Mouse (Mus musculus): ENCODE data around the gene Tiprl.

Tiprl gene

DNA sequence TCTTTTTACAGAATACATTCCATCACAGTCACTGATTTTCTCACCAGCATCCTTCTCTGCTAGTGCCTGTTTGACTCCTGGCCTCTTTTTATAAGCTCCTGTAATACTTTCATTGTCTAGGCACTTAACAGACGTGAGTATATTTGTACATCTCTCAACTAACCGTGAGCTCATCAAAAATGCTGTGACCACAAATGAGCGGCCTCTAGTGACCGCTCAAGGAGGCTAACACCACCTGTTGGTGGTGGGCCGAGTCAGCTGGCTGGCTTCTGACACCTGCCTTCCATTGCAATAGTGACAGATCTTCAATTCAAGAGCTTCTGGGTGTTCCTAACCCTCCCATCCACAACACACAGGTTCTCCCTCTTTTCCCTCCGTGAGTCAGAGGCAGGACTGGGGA is 53.4 kb downstream of the Tiprl start:
- in situ Hi-C loops (cut with MboI; ENCODE audit: low sequenced_read_pairs) = no loop called here

DNA sequence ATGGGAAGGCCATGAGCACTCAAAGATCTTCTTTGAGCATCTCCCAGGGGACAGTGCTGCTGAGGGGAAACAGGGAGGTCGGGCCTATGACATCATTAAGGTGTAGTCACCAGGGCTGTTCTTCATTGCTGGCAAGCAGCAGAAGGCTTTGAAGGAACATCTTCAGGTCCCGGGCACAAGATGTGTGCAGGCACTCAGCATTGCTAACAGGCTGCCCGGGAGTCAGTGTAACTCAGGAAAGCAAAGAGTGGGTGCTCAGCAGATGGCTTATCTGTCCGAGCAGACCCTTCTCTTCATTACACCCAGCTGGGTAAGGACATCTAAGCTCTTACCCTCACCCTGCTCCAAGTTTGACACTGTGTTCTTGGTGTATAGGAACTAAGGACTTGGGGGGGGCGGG is 57.5 kb downstream of the Tiprl start:
- in situ Hi-C loops (cut with MboI; ENCODE audit: low sequenced_read_pairs) = no loop called here

DNA sequence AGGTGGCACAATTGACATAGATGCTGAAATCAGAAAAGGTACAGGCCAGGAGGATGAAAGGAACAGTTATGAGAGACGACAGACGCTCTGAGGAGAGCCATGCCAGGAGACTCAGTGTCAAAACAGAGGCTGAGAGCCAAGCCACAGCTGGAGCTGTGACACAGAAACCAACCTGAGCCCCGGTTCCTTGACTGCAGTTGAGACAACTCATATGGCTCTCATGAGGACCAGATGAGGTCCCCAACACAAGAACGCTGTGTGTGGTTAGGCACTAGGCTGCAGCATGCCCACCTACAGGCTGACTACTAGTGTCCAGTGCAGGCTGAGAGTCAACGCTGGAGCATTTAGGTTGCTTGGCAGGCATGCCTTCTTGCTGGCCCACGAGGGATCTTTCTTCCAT is 58.7 kb downstream of the Tiprl start:
- in situ Hi-C loops (cut with MboI; ENCODE audit: low sequenced_read_pairs) = no loop called here

DNA sequence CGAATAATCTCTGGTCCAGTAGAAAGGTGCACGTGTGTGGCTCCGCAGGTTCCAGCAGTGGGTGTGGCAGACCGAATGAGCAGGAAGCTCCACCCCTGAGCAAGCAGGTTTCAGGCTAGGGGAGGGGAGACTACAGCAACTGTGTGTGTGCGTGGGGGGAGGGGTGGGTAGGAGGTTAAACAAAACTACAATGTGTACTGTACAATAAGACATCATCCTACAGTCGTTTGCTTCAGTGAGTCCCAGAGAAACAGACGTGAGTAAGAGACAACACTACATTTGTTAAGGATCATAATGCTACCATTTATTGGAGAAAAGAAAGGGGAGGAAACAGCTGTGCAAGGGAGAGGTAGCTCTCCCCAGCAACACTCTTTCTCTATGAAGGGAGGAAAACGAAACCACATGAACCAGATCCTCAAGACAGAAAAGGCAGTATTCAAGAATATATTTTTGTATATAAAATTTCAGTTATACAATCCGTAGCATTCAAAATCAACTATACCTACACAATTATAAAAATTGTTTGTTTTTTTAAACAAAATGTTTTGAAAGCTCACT is 62.7 kb downstream of the Tiprl start:
- in situ Hi-C loops (cut with MboI; ENCODE audit: low sequenced_read_pairs) = no loop called here

DNA sequence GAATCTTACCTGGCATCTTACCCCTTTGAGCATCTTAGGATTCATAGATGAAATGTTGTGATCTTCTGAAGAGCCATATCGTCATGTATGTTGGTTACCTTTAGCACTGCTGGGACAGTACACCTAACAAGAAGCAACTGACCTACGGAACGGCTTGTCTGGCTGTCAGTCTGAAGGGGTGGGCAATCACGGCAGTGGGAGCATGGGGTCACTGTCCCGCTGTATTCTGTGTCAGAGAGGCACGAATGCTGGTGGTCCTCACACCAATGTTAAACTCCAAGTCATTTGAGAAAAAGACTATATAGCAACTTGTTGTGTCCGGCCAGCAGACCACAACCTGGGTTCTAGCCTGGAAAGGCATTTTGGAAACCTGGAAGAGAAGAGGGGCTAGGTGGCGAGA is 65.5 kb downstream of the Tiprl start:
- in situ Hi-C loops (cut with MboI; ENCODE audit: low sequenced_read_pairs) = no loop called here

DNA sequence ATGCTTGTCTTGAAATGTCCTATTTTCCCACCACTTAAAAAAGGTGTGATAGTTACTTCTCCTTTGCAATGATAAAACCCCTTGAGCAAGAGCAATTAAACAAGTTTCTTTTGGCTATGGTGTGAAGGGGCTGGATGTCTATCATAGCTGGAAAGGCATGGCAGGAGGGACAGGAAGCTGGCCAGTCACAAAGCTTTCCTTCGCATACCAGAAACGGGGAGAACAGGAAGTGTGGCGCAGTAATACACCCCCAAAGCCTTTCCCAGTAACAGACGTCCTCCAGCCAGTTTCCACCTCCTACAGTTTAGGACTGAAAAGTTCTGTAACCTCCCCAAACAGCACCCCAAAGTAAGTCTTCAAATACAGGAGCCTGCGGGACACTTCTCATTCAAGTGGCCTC is 66.6 kb downstream of the Tiprl start:
- in situ Hi-C loops (cut with MboI; ENCODE audit: low sequenced_read_pairs) = no loop called here

DNA sequence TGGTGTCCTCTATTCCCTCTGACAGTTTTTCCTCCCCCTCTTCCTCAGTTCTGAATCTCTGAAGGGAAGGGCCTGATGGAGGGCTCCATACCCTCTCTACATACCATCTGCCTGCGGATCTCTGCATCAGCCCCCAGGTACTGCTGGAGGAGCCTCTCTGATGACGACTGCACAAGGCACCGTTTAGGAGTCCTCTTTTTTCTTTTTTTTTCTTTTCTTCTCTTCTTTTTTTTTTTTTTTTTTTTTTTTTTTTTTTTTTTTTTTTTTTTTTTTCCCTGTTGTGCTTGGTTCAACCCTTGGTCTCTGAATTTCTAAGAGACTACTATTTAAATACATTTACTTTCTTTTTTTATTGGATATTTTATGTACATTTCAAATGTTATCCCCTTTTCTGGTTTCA is 67.3 kb downstream of the Tiprl start:
- in situ Hi-C loops (cut with MboI; ENCODE audit: low sequenced_read_pairs) = no loop called here

DNA sequence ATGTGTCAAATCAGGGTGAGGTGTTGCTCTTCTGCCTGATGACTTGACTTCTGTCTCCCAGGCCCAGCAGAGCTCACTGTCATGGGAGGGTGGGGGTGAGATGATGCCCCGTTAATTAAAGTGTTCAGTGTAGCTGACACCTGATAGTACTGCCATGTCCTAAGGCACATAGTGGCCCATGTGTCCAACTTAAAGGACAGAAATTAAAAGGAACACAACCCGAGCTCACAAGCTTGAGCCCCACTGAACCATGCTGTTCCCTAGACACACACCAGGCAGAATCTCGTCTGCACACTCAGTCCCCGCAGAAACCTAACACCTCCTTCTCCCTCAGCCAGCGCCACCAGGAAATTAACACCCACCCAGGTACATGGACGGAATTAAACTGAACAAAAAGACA is 71.9 kb downstream of the Tiprl start:
- in situ Hi-C loops (cut with MboI; ENCODE audit: low sequenced_read_pairs) = no loop called here
